In the genomic region with DNA sequence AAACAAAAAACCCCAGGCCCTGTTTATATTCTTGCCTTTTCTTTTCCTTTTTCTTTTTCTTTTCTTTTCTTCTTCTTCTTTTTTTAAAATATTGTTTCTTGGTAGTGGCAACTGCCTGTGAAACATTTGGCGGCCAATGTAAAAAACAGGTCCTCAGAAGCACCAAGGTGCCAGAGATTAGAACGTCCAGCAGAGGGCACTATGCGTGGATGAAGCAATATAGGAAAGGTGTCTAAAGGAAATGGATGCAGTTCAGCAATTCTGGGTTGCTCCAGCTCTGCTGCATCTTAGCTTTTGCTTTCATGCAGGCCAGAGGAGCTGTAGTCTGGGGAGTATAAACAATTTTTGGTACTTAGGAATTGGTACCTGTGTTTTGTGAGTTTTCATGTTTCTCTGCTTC, we compare ENCODE assay signal across 10 mouse cellular contexts. TPM values are rescaled to one million over a fixed set of nuclear protein-coding genes. Genes with fewer than 3 reads are reported as not detected.
DNase-seq lines count a peak whose midpoint lies in the region; ATAC-seq and TF ChIP-seq lines count a peak whose summit lies in the region.
"Had no signal": no experiment of that assay in that cellular context is flagged by ENCODE, and none has a peak within 500 bp of the region (broad histone marks: within the 10 kb centered on the region; RNA-seq: fewer than 3 reads in every experiment).

No protein-coding gene starts in this region.

- no peak overlapping the region for H3K4me3 ChIP-seq in E14TG2a.4 (replicated peaks; ENCODE audit: low read length)
- H3K4me3 ChIP-seq in limb, embryonic 10.5 days = no peak overlapping the region
- H3K4me3 ChIP-seq in intestine, embryonic 16.5 days (ENCODE audit: low read length) = no peak overlapping the region
- H3K4me3 ChIP-seq: lung, embryonic 15.5 days had no signal

- H3K36me3 ChIP-seq in E14TG2a.4 (ENCODE audit: insufficient read depth, low read length) = no peaks in the 10 kb centered on the region
- no peaks in the 10 kb centered on the region for H3K36me3 ChIP-seq in limb, embryonic 10.5 days
- no peaks in the 10 kb centered on the region for H3K36me3 ChIP-seq in intestine, embryonic 16.5 days (ENCODE audit: control insufficient read depth, insufficient read depth, low read length)
- H3K36me3 ChIP-seq: lung, embryonic 15.5 days had no signal

- peak; percentile 41 for DNase-seq in layer of hippocampus, adult 11-12 months (ENCODE audit: low spot score)
- no peak for DNase-seq in layer of hippocampus, adult 9-11 months
- DNase-seq in adrenal gland, postnatal 36 days = peak; percentile 41 to 48
- peak; percentile 22 for DNase-seq in gastrocnemius, postnatal 10 days
- peak; percentile 38 for DNase-seq in limb, embryonic 10.5 days (ENCODE audit: low spot score)
- peak; percentile 27 to 50 for DNase-seq in right cerebral cortex, adult 2 months (ENCODE audit: low spot score in 2 of 2)

- ATAC-seq in intestine, embryonic 16.5 days = no peak

- H3K27me3 ChIP-seq in E14TG2a.4 (ENCODE audit: insufficient read depth, low read length) = no peaks in the 10 kb centered on the region
- H3K27me3 ChIP-seq in limb, embryonic 10.5 days (ENCODE audit: low read depth, poor library complexity, severe bottlenecking) = no peaks in the 10 kb centered on the region
- H3K27me3 ChIP-seq in intestine, embryonic 16.5 days (replicated peaks; ENCODE audit: control insufficient read depth, insufficient read depth, low read length) = no peaks in the 10 kb centered on the region
- H3K27me3 ChIP-seq: lung, embryonic 15.5 days had no signal

- no peak overlapping the region for H3K9ac ChIP-seq in intestine, embryonic 16.5 days (ENCODE audit: low read depth, low read length)
- H3K9ac ChIP-seq: lung, embryonic 15.5 days had no signal

- H3K4me2 ChIP-seq in intestine, embryonic 16.5 days (ENCODE audit: low read depth, low read length) = no peak overlapping the region
- H3K4me2 ChIP-seq: lung, embryonic 15.5 days had no signal

- H3K4me1 ChIP-seq in E14TG2a.4 (replicated peaks; ENCODE audit: low read depth, low read length) = no peaks in the 10 kb centered on the region
- H3K4me1 ChIP-seq in limb, embryonic 10.5 days = no peaks in the 10 kb centered on the region
- H3K4me1 ChIP-seq in intestine, embryonic 16.5 days (ENCODE audit: control insufficient read depth, insufficient read depth, low read length) = no peaks in the 10 kb centered on the region
- H3K4me1 ChIP-seq: lung, embryonic 15.5 days had no signal

- WGBS in limb, embryonic 10.5 days = 13% methylated on average over 3 of the region's 3 CpGs
- 22% methylated on average over 3 of the region's 3 CpGs for WGBS in intestine, embryonic 16.5 days

- no peak overlapping the region for H3K27ac ChIP-seq in limb, embryonic 10.5 days
- H3K27ac ChIP-seq in intestine, embryonic 16.5 days (ENCODE audit: low read length) = no peak overlapping the region
- H3K27ac ChIP-seq: lung, embryonic 15.5 days had no signal

- peak; percentile 54 for TF ChIP-seq CTCF in E14TG2a.4 (conservative IDR thresholded peaks at IDR 0.05; ENCODE audit: low read length)

- H3K9me3 ChIP-seq in E14TG2a.4 (ENCODE audit: low read length) = no peaks in the 10 kb centered on the region
- H3K9me3 ChIP-seq in limb, embryonic 10.5 days (replicated peaks) = no peaks in the 10 kb centered on the region
- H3K9me3 ChIP-seq in intestine, embryonic 16.5 days (ENCODE audit: control insufficient read depth, low read length) = no peaks in the 10 kb centered on the region
- H3K9me3 ChIP-seq: lung, embryonic 15.5 days had no signal

RNA-seq across cellular contexts. Expression of gene Gpr119, which starts 9.2 kb away (rescaled TPM):
- under 1 TPM in 1 of 2 experiments, not detected in 1; 0.20 TPM for total RNA-seq in adrenal gland, postnatal 36 days (2021)
- not detected for total RNA-seq in gastrocnemius, postnatal 10 days (2021)
- polyA plus RNA-seq in limb, embryonic 10.5 days (2016; fragmentation: Nextera tagmentation; extraction: Ambion mirVana) = not detected in 2 replicates
- 0.27 and 0.45 TPM in 2 replicates for polyA plus RNA-seq in intestine, embryonic 16.5 days (2015; fragmentation: Nextera tagmentation; extraction: Ambion mirVana)
- polyA plus RNA-seq: frontal cortex, adult 2 months; lung, embryonic 15.5 days had no signal

RNA-seq across cellular contexts. Expression of gene Rbmx2, which starts 11.4 kb away (rescaled TPM):
- total RNA-seq in adrenal gland, postnatal 36 days (2021) = 1 to 10 TPM; 2.9 to 3.1 TPM
- 1 to 10 TPM; 2.5 to 2.7 TPM for total RNA-seq in gastrocnemius, postnatal 10 days (2021)
- 23.6 and 30.7 TPM in 2 replicates for polyA plus RNA-seq in limb, embryonic 10.5 days (2016; fragmentation: Nextera tagmentation; extraction: Ambion mirVana)
- polyA plus RNA-seq in intestine, embryonic 16.5 days (2015; fragmentation: Nextera tagmentation; extraction: Ambion mirVana) = 13.1 and 14.0 TPM in 2 replicates
